Comparison of ENCODE assay signal across 13 mouse cellular contexts in the genomic region with DNA sequence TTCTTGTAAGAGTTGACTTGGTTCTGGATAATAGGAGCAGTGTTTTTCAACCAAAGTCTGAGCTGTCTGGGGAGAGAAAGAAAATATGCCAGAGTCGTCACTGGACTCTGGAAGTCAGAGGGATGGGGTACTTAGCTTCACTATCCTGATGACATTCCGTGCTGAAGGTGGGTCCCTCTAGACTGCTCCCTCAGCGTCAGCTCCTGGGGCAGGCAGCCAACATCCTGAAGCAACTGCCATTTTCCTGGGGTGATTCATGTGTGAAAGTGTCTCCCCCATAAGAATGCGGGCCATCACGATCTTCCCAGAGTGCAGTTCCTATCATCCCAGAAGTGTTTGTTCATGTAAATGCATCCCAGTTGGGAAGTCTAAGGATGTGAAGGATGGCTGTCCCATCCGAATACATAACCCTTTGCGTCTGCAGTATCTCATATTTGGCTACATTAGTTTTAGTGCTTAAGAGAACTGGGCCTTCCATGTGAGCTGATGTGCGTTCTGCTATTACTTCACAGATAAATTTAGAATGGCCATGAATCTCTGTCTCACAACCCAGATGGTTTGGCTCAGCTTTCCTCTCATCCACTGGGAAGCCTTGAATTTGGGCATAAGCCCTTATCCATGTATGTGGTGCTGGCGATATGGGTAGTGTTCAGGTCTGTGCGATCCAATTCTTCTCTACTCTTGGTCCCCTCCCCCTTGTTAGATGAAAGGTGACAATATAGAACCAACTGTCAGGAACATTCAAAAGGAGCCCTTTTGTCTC.
DNase-seq lines count a peak whose midpoint lies in the region; ATAC-seq and TF ChIP-seq lines count a peak whose summit lies in the region.
"Had no signal": no experiment of that assay in that cellular context is flagged by ENCODE, and none has a peak within 500 bp of the region (broad histone marks: within the 10 kb centered on the region; RNA-seq: fewer than 3 reads in every experiment).

No protein-coding gene starts in this region.

- H3K4me2 ChIP-seq in lung, postnatal 0 days (replicated peaks; ENCODE audit: low read depth, low read length) = no peak overlapping the region
- H3K4me2 ChIP-seq: limb, embryonic 15.5 days; neural tube, embryonic 13.5 days had no signal

- no peak overlapping the region for H3K27ac ChIP-seq in lung, postnatal 0 days (ENCODE audit: low read length)
- H3K27ac ChIP-seq: hindbrain, postnatal 0 days; limb, embryonic 15.5 days; neural tube, embryonic 13.5 days had no signal

- H3K4me1 ChIP-seq in lung, postnatal 0 days (ENCODE audit: insufficient read depth, low read depth, low read length) = no peaks in the 10 kb centered on the region

- no peak for TF ChIP-seq CTCF in lung, postnatal 0 days (IDR thresholded peaks at IDR 0.05)

- no peak for ATAC-seq in lung, postnatal 0 days
- no peak for ATAC-seq in granulocyte monocyte progenitor cell, adult 5-6 weeks (replicated peaks; ENCODE audit: poor library complexity, severe bottlenecking)
- ATAC-seq: hindbrain, postnatal 0 days had no signal

- whole genome bisulfite sequencing in lung, postnatal 0 days = 64% methylated on average over 10 of the region's 10 CpGs

- H3K36me3 ChIP-seq in lung, postnatal 0 days (ENCODE audit: insufficient read depth, low read length) = no peaks in the 10 kb centered on the region
- H3K36me3 ChIP-seq: limb, embryonic 15.5 days; neural tube, embryonic 13.5 days had no signal

- H3K4me3 ChIP-seq in lung, postnatal 0 days (ENCODE audit: low read depth, low read length) = no peak overlapping the region
- H3K4me3 ChIP-seq: limb, embryonic 15.5 days; neural tube, embryonic 13.5 days had no signal

- TF ChIP-seq EP300 in lung, postnatal 0 days (IDR thresholded peaks at IDR 0.05) = no peak

- H3K27me3 ChIP-seq in lung, postnatal 0 days (replicated peaks; ENCODE audit: insufficient read depth, low read length) = no peaks in the 10 kb centered on the region
- H3K27me3 ChIP-seq: limb, embryonic 15.5 days; neural tube, embryonic 13.5 days had no signal

- no peak overlapping the region for H3K9ac ChIP-seq in lung, postnatal 0 days (replicated peaks; ENCODE audit: low read depth)
- H3K9ac ChIP-seq: limb, embryonic 15.5 days; neural tube, embryonic 13.5 days had no signal

- peak; percentile 3 for DNase-seq in frontal cortex, postnatal 36 days (ENCODE audit: low spot score in 2 of 2)
- DNase-seq in frontal cortex, postnatal 25 days (ENCODE audit: low spot score in 2 of 2) = no peak
- peak; percentile 13 to 33 for DNase-seq in lung, postnatal 4 days
- no peak for DNase-seq in lung, postnatal 0 days (ENCODE audit: low spot score)
- DNase-seq in gastrocnemius, postnatal 10 days = peak; percentile 26
- DNase-seq in skeletal muscle tissue, adult 2 months (ENCODE audit: low read depth, low spot score) = peak; percentile 20
- DNase-seq in layer of hippocampus, postnatal 14 days (ENCODE audit: low spot score in 2 of 2) = no peak
- DNase-seq: spleen, adult 18-20 months; thymus, postnatal 4 days had no signal

- no peaks in the 10 kb centered on the region for H3K9me3 ChIP-seq in lung, postnatal 0 days (ENCODE audit: low read length)
- H3K9me3 ChIP-seq: limb, embryonic 15.5 days; neural tube, embryonic 13.5 days had no signal

Comparison
In these comparisons a context has a peak if more than half of its experiments do, and no peak if none do; other contexts are left out.
1. DNase-seq: peak in frontal cortex, postnatal 36 days (2 of 2), lung, postnatal 4 days (2 of 2), gastrocnemius, postnatal 10 days (single experiment) and skeletal muscle tissue, adult 2 months (single experiment); none in frontal cortex, postnatal 25 days (0 of 2), lung, postnatal 0 days (single experiment) and layer of hippocampus, postnatal 14 days (0 of 2).